ENCODE assay signal across 30 mouse cellular contexts in the genomic region with DNA sequence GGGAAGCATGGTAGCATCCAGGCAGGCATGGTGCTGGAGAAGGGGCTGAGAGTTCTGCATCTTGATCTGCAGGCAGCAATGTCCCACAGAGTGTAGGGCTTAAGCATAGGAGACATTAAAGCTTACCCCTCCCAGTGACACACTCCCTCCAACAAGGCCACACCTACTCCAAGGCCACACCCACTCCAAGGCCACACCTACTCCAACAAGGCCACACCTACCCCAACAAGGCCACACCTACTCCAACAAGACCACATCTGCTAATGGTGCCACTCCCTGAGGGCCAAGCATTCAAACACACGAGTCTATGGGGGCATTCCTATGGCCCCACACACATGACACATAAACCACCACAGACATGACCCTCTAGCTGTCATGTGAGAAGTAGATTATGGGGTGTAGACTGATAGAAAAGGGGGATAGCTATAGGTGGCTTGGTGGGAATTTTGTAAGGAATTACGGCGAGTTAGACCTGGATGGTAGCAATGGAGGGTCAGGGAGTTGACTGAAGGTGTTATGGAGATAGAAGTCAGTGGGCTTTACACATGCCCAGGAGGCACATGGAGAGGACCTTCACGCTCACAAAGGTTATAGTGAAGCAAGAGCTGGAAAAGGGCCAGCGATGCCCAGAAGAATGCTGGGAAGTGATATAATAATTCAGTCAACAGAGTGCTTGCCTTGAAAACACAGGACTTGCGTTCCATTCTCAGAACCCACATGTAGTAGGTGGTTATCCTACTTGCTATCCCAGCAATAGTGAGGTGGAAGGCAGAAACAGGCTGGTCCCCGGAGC.
DNase-seq lines count a peak whose midpoint lies in the region; ATAC-seq and TF ChIP-seq lines count a peak whose summit lies in the region.
"Had no signal": no experiment of that assay in that cellular context is flagged by ENCODE, and none has a peak within 500 bp of the region (broad histone marks: within the 10 kb centered on the region; RNA-seq: fewer than 3 reads in every experiment).

No protein-coding gene starts in this region.

- no peaks in the 10 kb centered on the region for H3K9me3 ChIP-seq in limb, embryonic 15.5 days
- H3K9me3 ChIP-seq in limb, embryonic 10.5 days (replicated peaks): no peaks in the 10 kb centered on the region
- no peaks in the 10 kb centered on the region for H3K9me3 ChIP-seq in liver, postnatal 0 days (ENCODE audit: low read length)
- no peaks in the 10 kb centered on the region for H3K9me3 ChIP-seq in liver, embryonic 11.5 days (ENCODE audit: control insufficient read depth, low read length)
- H3K9me3 ChIP-seq in midbrain, embryonic 13.5 days: no peaks in the 10 kb centered on the region
- H3K9me3 ChIP-seq: embryonic facial prominence, embryonic 10.5 days; forebrain, embryonic 15.5 days; heart, embryonic 12.5 days; heart, embryonic 15.5 days; hindbrain, embryonic 10.5 days; hindbrain, embryonic 13.5 days had no signal

- H3K4me3 ChIP-seq in limb, embryonic 15.5 days: no peak overlapping the region
- no peak overlapping the region for H3K4me3 ChIP-seq in limb, embryonic 10.5 days
- no peak overlapping the region for H3K4me3 ChIP-seq in liver, postnatal 0 days (ENCODE audit: low read depth, low read length)
- no peak overlapping the region for H3K4me3 ChIP-seq in liver, embryonic 11.5 days (ENCODE audit: low read depth, low read length)
- H3K4me3 ChIP-seq in midbrain, embryonic 13.5 days (replicated peaks): no peak overlapping the region
- H3K4me3 ChIP-seq: embryonic facial prominence, embryonic 10.5 days; embryonic facial prominence, embryonic 13.5 days; erythroblast, embryonic 14.5 days; forebrain, embryonic 12.5 days; forebrain, embryonic 15.5 days; heart, embryonic 12.5 days; heart, embryonic 15.5 days; hindbrain, embryonic 10.5 days; hindbrain, embryonic 13.5 days had no signal

- H3K4me1 ChIP-seq in limb, embryonic 15.5 days: peaks cover 9% of the 10 kb centered on the region; the same call in 1 of the 2 replicates
- H3K4me1 ChIP-seq in limb, embryonic 10.5 days: no peaks in the 10 kb centered on the region; the same call in 1 of the 2 replicates
- no peaks in the 10 kb centered on the region for H3K4me1 ChIP-seq in liver, postnatal 0 days (ENCODE audit: insufficient read depth)
- no peaks in the 10 kb centered on the region for H3K4me1 ChIP-seq in liver, embryonic 11.5 days (replicated peaks; ENCODE audit: control insufficient read depth, insufficient read depth, low read length)
- H3K4me1 ChIP-seq in midbrain, embryonic 13.5 days (replicated peaks): 0 out of 2 replicates have a peak, but pooled peaks cover 6% of the 10 kb centered on the region
- H3K4me1 ChIP-seq: heart, embryonic 12.5 days; heart, embryonic 15.5 days had no signal

- DNase-seq in limb, embryonic 10.5 days (ENCODE audit: low spot score): no peak
- peak; percentile 52 for DNase-seq in liver, postnatal 0 days
- DNase-seq in liver, embryonic 11.5 days (ENCODE audit: low spot score): no peak
- DNase-seq in R1 (ENCODE audit: low read depth, low spot score): peak; percentile 76
- DNase-seq: adrenal gland, adult 8-10 months; adrenal gland, postnatal 25 days; cerebellum, adult 11-12 months; cerebellum, adult 8-10 months; cerebellum, postnatal 10 days; cerebellum, postnatal 36 days; embryo, embryonic 11 days; gastrocnemius, postnatal 25 days; heart, adult 18-20 months; heart, postnatal 10 days; heart, postnatal 36 days had no signal

- H3K9ac ChIP-seq in limb, embryonic 15.5 days: no peak overlapping the region
- H3K9ac ChIP-seq in liver, postnatal 0 days (replicated peaks): no peak overlapping the region
- H3K9ac ChIP-seq in liver, embryonic 11.5 days (ENCODE audit: low read depth, low read length): no peak overlapping the region
- H3K9ac ChIP-seq in midbrain, embryonic 13.5 days (replicated peaks): no peak overlapping the region
- H3K9ac ChIP-seq: embryonic facial prominence, embryonic 13.5 days; forebrain, embryonic 12.5 days; forebrain, embryonic 15.5 days; heart, embryonic 12.5 days; heart, embryonic 15.5 days; hindbrain, embryonic 13.5 days had no signal

- no peak overlapping the region for H3K27ac ChIP-seq in limb, embryonic 15.5 days
- H3K27ac ChIP-seq in limb, embryonic 10.5 days: no peak overlapping the region
- H3K27ac ChIP-seq in liver, postnatal 0 days (ENCODE audit: low read depth): no peak overlapping the region
- H3K27ac ChIP-seq in liver, embryonic 11.5 days (ENCODE audit: low read depth, low read length): no peak overlapping the region
- no peak overlapping the region for H3K27ac ChIP-seq in midbrain, embryonic 13.5 days
- H3K27ac ChIP-seq: embryonic facial prominence, embryonic 10.5 days; embryonic facial prominence, embryonic 13.5 days; forebrain, embryonic 12.5 days; forebrain, embryonic 15.5 days; heart, embryonic 15.5 days; hindbrain, embryonic 10.5 days; hindbrain, embryonic 13.5 days; hindbrain, postnatal 0 days had no signal

- no peaks in the 10 kb centered on the region for H3K36me3 ChIP-seq in limb, embryonic 15.5 days
- no peaks in the 10 kb centered on the region for H3K36me3 ChIP-seq in limb, embryonic 10.5 days
- no peaks in the 10 kb centered on the region for H3K36me3 ChIP-seq in liver, postnatal 0 days (replicated peaks; ENCODE audit: insufficient read depth, low read length)
- no peaks in the 10 kb centered on the region for H3K36me3 ChIP-seq in liver, embryonic 11.5 days (ENCODE audit: control insufficient read depth, insufficient read depth, low read length)
- no peaks in the 10 kb centered on the region for H3K36me3 ChIP-seq in midbrain, embryonic 13.5 days
- H3K36me3 ChIP-seq: embryonic facial prominence, embryonic 10.5 days; embryonic facial prominence, embryonic 13.5 days; forebrain, embryonic 12.5 days; forebrain, embryonic 15.5 days; heart, embryonic 12.5 days; heart, embryonic 15.5 days; hindbrain, embryonic 10.5 days; hindbrain, embryonic 13.5 days had no signal

- 0 out of 2 replicates have a peak, but pooled peaks have one; percentile 45 for ATAC-seq in limb, embryonic 15.5 days (ENCODE audit: insufficient number of reproducible peaks, low FRiP score, low TSS enrichment, low read depth)
- ATAC-seq in liver, postnatal 0 days: peak; percentile 83
- no peak; the same call in 1 of the 2 replicates for ATAC-seq in liver, embryonic 11.5 days (replicated peaks; ENCODE audit: low FRiP score)
- ATAC-seq in midbrain, embryonic 13.5 days: no peak
- ATAC-seq: activated CD4-positive, CD25-positive, alpha-beta regulatory T cell, adult 4 months; CD4-positive, CD25-positive, alpha-beta regulatory T cell, adult 4 months; forebrain, embryonic 15.5 days; hindbrain, postnatal 0 days; Patski had no signal

- no peaks in the 10 kb centered on the region for H3K27me3 ChIP-seq in limb, embryonic 15.5 days
- peaks cover 11% of the 10 kb centered on the region for H3K27me3 ChIP-seq in limb, embryonic 10.5 days (ENCODE audit: low read depth, poor library complexity, severe bottlenecking)
- no peaks in the 10 kb centered on the region for H3K27me3 ChIP-seq in liver, postnatal 0 days (ENCODE audit: insufficient read depth, low read length)
- no peaks in the 10 kb centered on the region for H3K27me3 ChIP-seq in liver, embryonic 11.5 days (replicated peaks; ENCODE audit: control insufficient read depth, insufficient read depth, low read length)
- no peaks in the 10 kb centered on the region; the same call in 1 of the 2 replicates for H3K27me3 ChIP-seq in midbrain, embryonic 13.5 days
- H3K27me3 ChIP-seq: embryonic facial prominence, embryonic 13.5 days; forebrain, embryonic 15.5 days; Patski had no signal

- no peak for TF ChIP-seq CTCF in liver, postnatal 0 days (IDR thresholded peaks at IDR 0.05; ENCODE audit: low read depth)

- WGBS in limb, embryonic 15.5 days: 92% methylated on average over 7 of the region's 7 CpGs
- WGBS in limb, embryonic 10.5 days: 91% methylated on average over 7 of the region's 7 CpGs
- WGBS in liver, postnatal 0 days (ENCODE audit: insufficient replicate concordance): 83% methylated on average over 7 of the region's 7 CpGs
- 86% methylated on average over 7 of the region's 7 CpGs for WGBS in liver, embryonic 11.5 days
- WGBS in midbrain, embryonic 13.5 days: 95% methylated on average over 7 of the region's 7 CpGs

- TF ChIP-seq EP300 in liver, postnatal 0 days (IDR thresholded peaks at IDR 0.05; ENCODE audit: low read depth): no peak

- no peak overlapping the region for H3K4me2 ChIP-seq in limb, embryonic 15.5 days
- H3K4me2 ChIP-seq in liver, postnatal 0 days (ENCODE audit: low read depth, low read length): no peak overlapping the region
- H3K4me2 ChIP-seq in liver, embryonic 11.5 days: no peak overlapping the region
- no peak overlapping the region for H3K4me2 ChIP-seq in midbrain, embryonic 13.5 days (replicated peaks)
- H3K4me2 ChIP-seq: embryonic facial prominence, embryonic 13.5 days; forebrain, embryonic 12.5 days; forebrain, embryonic 15.5 days; heart, embryonic 12.5 days; heart, embryonic 15.5 days; hindbrain, embryonic 13.5 days had no signal

Comparison
In these comparisons a context has a peak if more than half of its experiments do, and no peak if none do; other contexts are left out.
1. ATAC-seq: peak in limb, embryonic 15.5 days (single experiment) and liver, postnatal 0 days (single experiment); none in liver, embryonic 11.5 days (single experiment) and midbrain, embryonic 13.5 days (single experiment).
2. DNase-seq: peak in liver, postnatal 0 days (single experiment) and R1 (single experiment); none in limb, embryonic 10.5 days (single experiment) and liver, embryonic 11.5 days (single experiment).